Mouse (Mus musculus) ES-E14 (cell line): ENCODE results near the gene Med23. TPM values are rescaled to one million over a fixed set of nuclear protein-coding genes. Genes with fewer than 3 reads are reported as not detected.

ENCODE experiments used
- DNase-seq: peaks from one replicate; pipeline ENCODE4 v3.0.0-alpha.2; 2013; ENCODE audit warnings: low read depth, low spot score
- H3K27ac ChIP-seq: 2 replicates; pipeline ENCODE4 v1.5.1; 2012; ENCODE audit warnings: low read depth, mild to moderate bottlenecking, low read length, moderate library complexity, mixed read lengths; ENCODE audit not compliant: poor library complexity, insufficient read depth, severe bottlenecking
- H3K36me3 ChIP-seq: 2 replicates; pipeline ENCODE4 v1.6.1; 2012; ENCODE audit warnings: mild to moderate bottlenecking, low read length, moderate library complexity, mixed read lengths; ENCODE audit not compliant: control insufficient read depth, poor library complexity, insufficient read depth, severe bottlenecking
- H3K4me1 ChIP-seq, 2 experiments: fragments of 150-350 bp in 1 of 2; sonication (generic) in 1 of 2; 2 replicates each; pipeline ENCODE4 v1.6.1; 2012; ENCODE audit warnings: low read length in 2 of 2, mild to moderate bottlenecking in 1 of 2, mixed read lengths in 1 of 2; ENCODE audit not compliant: control insufficient read depth in 2 of 2, insufficient read depth in 2 of 2, poor library complexity in 1 of 2
- H3K4me3 ChIP-seq, 2 experiments: fragments of 150-350 bp in 1 of 2; sonication (generic) in 1 of 2; 2 replicates each; pipeline ENCODE4 v1.5.1; 2012; ENCODE audit warnings: low read length in 2 of 2, low read depth in 1 of 2, mild to moderate bottlenecking in 1 of 2, mixed read lengths in 1 of 2; ENCODE audit not compliant: insufficient read depth in 1 of 2, poor library complexity in 1 of 2, severe bottlenecking in 1 of 2
- H3K9ac ChIP-seq: 2 replicates; pipeline ENCODE4 v1.6.1; 2012; ENCODE audit warnings: low read depth, mild to moderate bottlenecking, low read length, mixed read lengths; ENCODE audit not compliant: poor library complexity, insufficient read depth, severe bottlenecking
- H3K9me3 ChIP-seq: fragments of 150-350 bp; sonication (generic); 2 replicates; pipeline ENCODE4 v1.6.1; 2012; ENCODE audit warnings: low read depth, mild to moderate bottlenecking, low read length; ENCODE audit not compliant: control insufficient read depth, insufficient read depth
- CHD2 ChIP-seq: IDR thresholded peaks from 2 replicates; pipeline ENCODE4 v1.6.1; 2014; ENCODE audit warnings: mild to moderate bottlenecking, low read depth, low read length, inconsistent platforms
- HCFC1 ChIP-seq: IDR thresholded peaks from 2 replicates; pipeline ENCODE4 v1.6.1; 2012; ENCODE audit warnings: low read length, inconsistent platforms, borderline replicate concordance; ENCODE audit not compliant: insufficient read depth
- MAFK ChIP-seq: IDR thresholded peaks from 2 replicates; pipeline ENCODE4 v1.6.1; 2014; ENCODE audit warnings: mild to moderate bottlenecking, low read depth, low read length, inconsistent platforms; ENCODE audit not compliant: insufficient read depth
- ZC3H11A ChIP-seq: IDR thresholded peaks from 2 replicates; pipeline ENCODE4 v1.6.1; 2012; ENCODE audit warnings: low read depth, mild to moderate bottlenecking, inconsistent platforms, low read length, borderline replicate concordance
- ZNF384 ChIP-seq: IDR thresholded peaks from 2 replicates; pipeline ENCODE4 v1.6.1; 2012; ENCODE audit warnings: low read depth, low read length, inconsistent platforms
- in situ Hi-C, 2 experiments: fragments of 600-800 bp; cut with MboI; formaldehyde crosslinking; loops; one replicate each; pipeline ENCODE4 v1.15.1; 2025; ENCODE audit warnings: low sequenced_read_pairs in 2 of 2, inconsistent platforms in 1 of 2; ENCODE audit not compliant: unreplicated experiment in 2 of 2
- total RNA-seq: library from RNA; depleted of rRNA; stranded (reverse); fragments of 300-350 nt; gene quantifications from 2 replicates; pipeline ENCODE4 v1.2.3, GENCODE M21; 2012; rRNA removed

The Med23 gene
- total RNA-seq, result 41.9 and 60.1 TPM in 2 replicates

- 0 out of 4 replicates have a peak, but pooled peaks cover 0 to 1% of the 10 kb centered on the region in 2 experiments for H3K4me1 ChIP-seq
- TF ChIP-seq ZC3H11A (peak; percentile 67; the same call in 1 of the 2 replicates), ZNF384 (0 out of 2 replicates have a peak, but pooled peaks have one; percentile 12), CHD2 (0 out of 2 replicates have a peak, but pooled peaks have one; percentile 44), HCFC1 (peak; percentile 90), MAFK (peak; percentile 33; the same call in 1 of the 2 replicates)
- DNase-seq, result peak; percentile 97
- in situ Hi-C loops, result no loop called here
- peaks cover 13% of the 10 kb centered on the region for H3K36me3 ChIP-seq
- peak within 1 kb of the TSS; percentile 91 for H3K9ac ChIP-seq
- no peak within 1 kb of the TSS for H3K27ac ChIP-seq
- H3K9me3 ChIP-seq, result no peaks in the 10 kb centered on the region
- peak within 1 kb of the TSS; percentile 87 to 88 for H3K4me3 ChIP-seq
These were observed at the start of gene Med23 for GRCm38 (mm10) chr10:24869760-24870290. Gene Med23, plus strand, starts transcription at chr10:24869986.

- Histone ChIP-seq H3K36me3 (peaks cover 26% of the 10 kb centered on the region), H3K9me3 (no peaks in the 10 kb centered on the region), H3K4me1 (peaks cover 13 to 14% of the 10 kb centered on the region in 2 experiments), H3K27ac (no peak overlapping the region), H3K4me3 (no peak overlapping the region), H3K9ac (no peak overlapping the region)
- TF ChIP-seq CHD2, result no peak
- no peak for TF ChIP-seq HCFC1
- TF ChIP-seq ZNF384, result no peak
- no peak for TF ChIP-seq ZC3H11A
- no peak for TF ChIP-seq MAFK
- in situ Hi-C loops, result no loop called here
- DNase-seq, result no peak
These were observed 47.7 kb upstream of the Med23 start for GRCm38 (mm10) chr10:24821990-24822676.

GRCm38 (mm10) chr10:24822842-24823241 is 46.9 kb upstream of the Med23 start:
- Histone ChIP-seq H3K4me3 (no peak overlapping the region), H3K9ac (no peak overlapping the region), H3K27ac (no peak overlapping the region), H3K9me3 (no peaks in the 10 kb centered on the region), H3K36me3 (peaks cover 25% of the 10 kb centered on the region), H3K4me1 (peaks cover 13 to 14% of the 10 kb centered on the region in 2 experiments)
- TF ChIP-seq MAFK (no peak), CHD2 (no peak), ZNF384 (no peak), HCFC1 (no peak), ZC3H11A (no peak)
- no peak for DNase-seq
- in situ Hi-C loops, result no loop called here

GRCm38 (mm10) chr10:24823265-24823664 is 46.5 kb upstream of the Med23 start:
- no peak for DNase-seq
- Histone ChIP-seq H3K27ac (no peak overlapping the region), H3K9ac (no peak overlapping the region), H3K4me3 (no peak overlapping the region), H3K9me3 (no peaks in the 10 kb centered on the region), H3K4me1 (peaks cover 12 to 13% of the 10 kb centered on the region in 2 experiments), H3K36me3 (peaks cover 23% of the 10 kb centered on the region)
- TF ChIP-seq HCFC1 (no peak), CHD2 (no peak), ZNF384 (no peak), MAFK (no peak), ZC3H11A (no peak)
- in situ Hi-C loops, result no loop called here
